25 mouse cellular contexts compared by ENCODE assay signal in genomic region chr6:117574146-117574545, GRCm38 (mm10).
DNase-seq lines count a peak whose midpoint lies in the region; ATAC-seq and TF ChIP-seq lines count a peak whose summit lies in the region.
"Had no signal": no experiment of that assay in that cellular context is flagged by ENCODE, and none has a peak within 500 bp of the region (broad histone marks: within the 10 kb centered on the region; RNA-seq: fewer than 3 reads in every experiment).

No protein-coding gene starts in this region.

- H3K79me2 ChIP-seq in heart, adult 2 months (replicated peaks; ENCODE audit: control insufficient read depth, insufficient read depth, low read length): no peaks in the 10 kb centered on the region

- TF ChIP-seq POLR2A in heart, adult 2 months (IDR thresholded peaks at IDR 0.05; ENCODE audit: insufficient read depth, low read depth, low read length): no peak

- H3K4me1 ChIP-seq in heart, adult 2 months (ENCODE audit: control insufficient read depth, insufficient read depth, low read length): peaks cover 21% of the 10 kb centered on the region
- H3K4me1 ChIP-seq in heart, embryonic 15.5 days (replicated peaks): peaks cover 14% of the 10 kb centered on the region
- peaks cover 10% of the 10 kb centered on the region for H3K4me1 ChIP-seq in heart, embryonic 16.5 days (ENCODE audit: control insufficient read depth, insufficient read depth, low read length)
- H3K4me1 ChIP-seq: liver, embryonic 13.5 days; megakaryocyte, embryonic 14.5 days had no signal

- 0 out of 2 replicates have a peak, but pooled peaks have one; percentile 58 for ATAC-seq in heart, embryonic 15.5 days (replicated peaks; ENCODE audit: insufficient number of reproducible peaks, insufficient read depth, low FRiP score, low read depth)
- peak; percentile 74 for ATAC-seq in heart, embryonic 16.5 days (replicated peaks; ENCODE audit: extremely low read depth, insufficient read depth, low FRiP score)
- ATAC-seq: midbrain, embryonic 13.5 days; Patski had no signal

- TF ChIP-seq CTCF in heart, adult 2 months (IDR thresholded peaks at IDR 0.05): no peak

- H3K4me2 ChIP-seq in heart, embryonic 15.5 days: peak overlapping the region; percentile 34
- peak overlapping the region; percentile 37; the same call in 1 of the 2 replicates for H3K4me2 ChIP-seq in heart, embryonic 16.5 days (ENCODE audit: low read depth, low read length)
- H3K4me2 ChIP-seq: hindbrain, embryonic 15.5 days; kidney, embryonic 15.5 days; liver, embryonic 13.5 days; lung, embryonic 14.5 days; midbrain, embryonic 13.5 days had no signal

- no peaks in the 10 kb centered on the region for H3K27me3 ChIP-seq in heart, adult 2 months (ENCODE audit: control insufficient read depth, insufficient read depth, low read length)
- H3K27me3 ChIP-seq in heart, embryonic 15.5 days: 0 out of 2 replicates have a peak, but pooled peaks cover 4% of the 10 kb centered on the region
- H3K27me3 ChIP-seq in heart, embryonic 16.5 days (ENCODE audit: control insufficient read depth, insufficient read depth, low read length): no peaks in the 10 kb centered on the region
- H3K27me3 ChIP-seq: hindbrain, embryonic 15.5 days; liver, embryonic 13.5 days; megakaryocyte, embryonic 14.5 days; midbrain, embryonic 13.5 days; Patski had no signal

- H3K9ac ChIP-seq in heart, adult 2 months (ENCODE audit: low read depth, low read length): no peak overlapping the region
- H3K9ac ChIP-seq in heart, embryonic 15.5 days: no peak overlapping the region
- H3K9ac ChIP-seq in heart, embryonic 16.5 days (ENCODE audit: low read length): peak overlapping the region; percentile 39; the same call in 1 of the 2 replicates
- H3K9ac ChIP-seq: hindbrain, embryonic 15.5 days; kidney, embryonic 15.5 days; liver, embryonic 13.5 days; lung, embryonic 14.5 days; midbrain, embryonic 13.5 days had no signal

- no peaks in the 10 kb centered on the region for H3K36me3 ChIP-seq in heart, adult 2 months (ENCODE audit: control insufficient read depth, insufficient read depth, low read length)
- H3K36me3 ChIP-seq in heart, embryonic 15.5 days: no peaks in the 10 kb centered on the region
- H3K36me3 ChIP-seq in heart, embryonic 16.5 days (ENCODE audit: control insufficient read depth, insufficient read depth): no peaks in the 10 kb centered on the region
- H3K36me3 ChIP-seq: forebrain, embryonic 10.5 days; G1E; hindbrain, embryonic 15.5 days; kidney, embryonic 15.5 days; liver, embryonic 13.5 days; midbrain, embryonic 13.5 days had no signal

- 19% methylated on average over 10 of the region's 10 CpGs for WGBS in heart, adult 2 months
- 23% methylated on average over 10 of the region's 10 CpGs for WGBS in heart, embryonic 15.5 days
- 30% methylated on average over 10 of the region's 10 CpGs for WGBS in heart, embryonic 16.5 days

- intact Hi-C loops in heart, adult 2 months (cut with DNase I): loop anchor here (2.0 to 5.0 kb wide), 2 partner anchors 21 to 33 kb away; no protein-coding TSS in a partner anchor
- intact Hi-C loops in heart, postnatal 36 days (cut with DNase I): no loop called here
- intact Hi-C loops in heart, postnatal 14 days (cut with DNase I): loop anchor here (5.0 kb wide), 1 partner anchor 137 kb away; no protein-coding TSS in a partner anchor

- no peak for DNase-seq in heart, adult 2 months
- DNase-seq in heart, postnatal 36 days: no peak
- no peak for DNase-seq in heart, postnatal 14 days
- peak; percentile 55 for DNase-seq in brain, adult 2 months (ENCODE audit: low read depth, low spot score)
- no peak for DNase-seq in left cerebral cortex, adult 18-20 months (ENCODE audit: low spot score in 2 of 2)
- DNase-seq: B cell, adult 2 months; cerebellum, adult 11-12 months; cerebellum, postnatal 10 days; kidney, adult 11 months; kidney, postnatal 36 days; layer of hippocampus, adult 9-11 months; liver, embryonic 13.5 days; lung, embryonic 14.5 days; right cerebral cortex, postnatal 14 days; thymus, postnatal 14 days had no signal

- H3K9me3 ChIP-seq in heart, embryonic 15.5 days (replicated peaks): no peaks in the 10 kb centered on the region
- H3K9me3 ChIP-seq in heart, embryonic 16.5 days (replicated peaks; ENCODE audit: control insufficient read depth, low read length): no peaks in the 10 kb centered on the region
- H3K9me3 ChIP-seq: forebrain, embryonic 10.5 days; hindbrain, embryonic 15.5 days; kidney, embryonic 15.5 days; liver, embryonic 13.5 days; midbrain, embryonic 13.5 days had no signal

- TF ChIP-seq EP300 in heart, adult 2 months (IDR thresholded peaks at IDR 0.05; ENCODE audit: insufficient read depth, low read depth, low read length): no peak

- H3K4me3 ChIP-seq in heart, adult 2 months: no peak overlapping the region
- H3K4me3 ChIP-seq in heart, embryonic 15.5 days: no peak overlapping the region
- H3K4me3 ChIP-seq in heart, embryonic 16.5 days (ENCODE audit: low read length): no peak overlapping the region
- H3K4me3 ChIP-seq: forebrain, embryonic 10.5 days; hindbrain, embryonic 15.5 days; kidney, embryonic 15.5 days; left cerebral cortex, adult 2 months; liver, embryonic 13.5 days; megakaryocyte, embryonic 14.5 days; midbrain, embryonic 13.5 days had no signal

- H3K27ac ChIP-seq in heart, adult 2 months: peak overlapping the region; percentile 64
- peak overlapping the region; percentile 48; the same call in 1 of the 2 replicates for H3K27ac ChIP-seq in heart, embryonic 15.5 days
- peak overlapping the region; percentile 64 for H3K27ac ChIP-seq in heart, embryonic 16.5 days (ENCODE audit: low read length)
- H3K27ac ChIP-seq: forebrain, embryonic 10.5 days; hindbrain, embryonic 15.5 days; kidney, embryonic 15.5 days; left cerebral cortex, adult 2 months; liver, embryonic 13.5 days; midbrain, embryonic 13.5 days had no signal
